Mouse (Mus musculus) heart, postnatal 0 days (tissue): ENCODE results near the gene Ubr3. TPM values are rescaled to one million over a fixed set of nuclear protein-coding genes. Genes with fewer than 3 reads are reported as not detected.
A peak's percentile ranks its signal among the peaks of the same experiment; 100 is the strongest.

ENCODE experiments used
- ATAC-seq: fragments of 200-750 bp; cut with Nextera tagmentation; 2 replicates; pipeline ENCODE4 v1.8.0; 2017; ENCODE audit warnings: low read depth, moderate number of reproducible peaks, moderate library complexity; ENCODE audit not compliant: insufficient read depth
- DNase-seq: peaks from one replicate; pipeline ENCODE4 v3.0.0-alpha.2; 2016; ENCODE audit warnings: low spot score
- H3K27ac ChIP-seq: fragments of 300-500 bp; sonication (generic); 2 replicates; pipeline ENCODE4 v1.5.1; 2014; ENCODE audit warnings: low read depth, mild to moderate bottlenecking
- H3K27me3 ChIP-seq: fragments of 300-500 bp; sonication (generic); 2 replicates; pipeline ENCODE4 v1.6.1; 2014; ENCODE audit warnings: low read length, mixed read lengths; ENCODE audit not compliant: control insufficient read depth, insufficient read depth
- H3K36me3 ChIP-seq: fragments of 300-500 bp; sonication (generic); replicated peaks from 2 replicates; pipeline ENCODE4 v1.6.1; 2014; ENCODE audit warnings: low read length, mixed read lengths; ENCODE audit not compliant: control insufficient read depth, insufficient read depth
- H3K4me1 ChIP-seq: fragments of 300-500 bp; sonication (generic); 2 replicates; pipeline ENCODE4 v1.6.1; 2014; ENCODE audit warnings: antibody characterized with exemption; ENCODE audit not compliant: control insufficient read depth, insufficient read depth
- H3K4me2 ChIP-seq: fragments of 300-500 bp; sonication (generic); 2 replicates; pipeline ENCODE4 v1.6.1; 2014; ENCODE audit warnings: low read depth, mild to moderate bottlenecking, low read length, moderate library complexity
- H3K4me3 ChIP-seq: fragments of 300-500 bp; sonication (generic); 2 replicates; pipeline ENCODE4 v1.5.1; 2014; ENCODE audit warnings: low read depth, low read length
- H3K9ac ChIP-seq: fragments of 300-500 bp; sonication (generic); replicated peaks from 2 replicates; pipeline ENCODE4 v1.6.1; 2014; ENCODE audit warnings: low read depth, low read length, mixed read lengths
- H3K9me3 ChIP-seq: fragments of 300-500 bp; sonication (generic); replicated peaks from 2 replicates; pipeline ENCODE4 v1.6.1; 2016; ENCODE audit warnings: low read length; ENCODE audit not compliant: control insufficient read depth
- CTCF ChIP-seq: IDR thresholded peaks from 2 replicates; pipeline ENCODE4 v1.5.1; 2016; ENCODE audit warnings: antibody characterized with exemption, control low read depth, low read depth
- EP300 ChIP-seq: IDR thresholded peaks from 2 replicates; pipeline ENCODE4 v1.6.1; 2016; ENCODE audit warnings: antibody characterized with exemption, low read depth
- WGBS: fragments of 180-500 bp; shearing (Covaris S2); extraction: QIAGEN DNeasy Blood & Tissue Kit; methylation state at CpG from one replicate; pipeline ENCODE4 v1.1.7; 2014; 5-methylcytosine and 5-hydroxymethylcytosine counted together
- polyA plus RNA-seq: library from polyadenylated mRNA; unstranded; fragments of >200 nt; fragmentation: Nextera tagmentation; extraction: Ambion mirVana; gene quantifications from 2 replicates; pipeline ENCODE4 v1.2.1, GENCODE M21; 2015
- total RNA-seq: library from RNA; depleted of rRNA; stranded (reverse); fragments of >200 nt; gene quantifications from 2 replicates; pipeline ENCODE4 v1.2.3, GENCODE M21; 2014; ENCODE audit warnings: low replicate concordance

Gene Ubr3
- total and polyA plus RNA-seq, 2 experiments from 2014 or later, result 12.9 to 55.0 TPM

DNA sequence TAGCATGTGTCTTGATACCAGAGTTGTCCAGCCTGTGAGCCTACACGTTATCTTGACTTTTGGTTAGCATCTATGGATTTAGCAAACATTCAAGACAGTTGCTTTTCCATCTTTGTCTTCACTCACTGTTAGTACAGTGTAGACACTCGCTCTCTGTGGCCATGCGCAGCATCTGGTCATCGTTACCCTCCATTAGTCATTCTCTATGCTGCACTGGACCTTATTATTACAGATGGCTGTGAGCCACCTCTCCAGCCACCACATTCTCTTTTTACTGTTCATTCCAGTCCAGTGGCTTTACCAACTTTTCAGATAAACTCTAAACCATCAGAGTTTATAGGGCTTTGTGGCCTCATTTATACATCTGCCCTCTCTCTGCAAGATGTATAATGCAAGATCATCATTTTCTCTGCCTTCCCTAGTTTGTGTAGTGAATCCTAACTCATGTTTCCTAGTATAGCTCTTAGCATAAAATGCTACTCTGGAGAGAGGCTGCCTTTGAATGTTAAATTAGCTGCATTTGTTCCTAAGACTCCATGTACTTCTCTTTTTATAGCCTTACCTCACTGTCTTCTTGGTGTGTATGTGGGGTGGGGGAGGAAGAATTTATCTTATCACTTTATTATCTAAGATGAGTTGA, 44.5 kb downstream of the Ubr3 start:
- no peak overlapping the region for H3K27ac ChIP-seq
- no peaks in the 10 kb centered on the region for H3K4me1 ChIP-seq
- H3K9ac ChIP-seq, result no peak overlapping the region
- no peak overlapping the region for H3K4me3 ChIP-seq
- H3K36me3 ChIP-seq, result peaks cover 33% of the 10 kb centered on the region
- TF ChIP-seq CTCF (no peak), EP300 (no peak)
- no peak for DNase-seq
- H3K9me3 ChIP-seq, result no peaks in the 10 kb centered on the region
- no peaks in the 10 kb centered on the region for H3K27me3 ChIP-seq
- 87% methylated on average over 4 of the region's 4 CpGs for WGBS
- H3K4me2 ChIP-seq, result no peak overlapping the region
- no peak for ATAC-seq

GRCm38 (mm10) chr2:69952849-69953248, 55.8 kb downstream of the Ubr3 start:
- H3K27ac ChIP-seq, result no peak overlapping the region
- ATAC-seq, result no peak
- no peaks in the 10 kb centered on the region for H3K9me3 ChIP-seq
- no peaks in the 10 kb centered on the region for H3K4me1 ChIP-seq
- no peak overlapping the region for H3K9ac ChIP-seq
- DNase-seq, result no peak
- H3K27me3 ChIP-seq, result no peaks in the 10 kb centered on the region
- 74% methylated on average over 8 of the region's 8 CpGs for WGBS
- no peak overlapping the region for H3K4me3 ChIP-seq
- no peak for TF ChIP-seq CTCF
- no peak for TF ChIP-seq EP300
- H3K4me2 ChIP-seq, result no peak overlapping the region
- H3K36me3 ChIP-seq, result peaks cover 45% of the 10 kb centered on the region

GRCm38 (mm10) chr2:69955635-69956034, 58.6 kb downstream of the Ubr3 start:
- Histone ChIP-seq H3K36me3 (peaks cover 43% of the 10 kb centered on the region), H3K4me2 (no peak overlapping the region), H3K4me3 (no peak overlapping the region), H3K4me1 (no peaks in the 10 kb centered on the region), H3K9me3 (no peaks in the 10 kb centered on the region), H3K27ac (no peak overlapping the region), H3K9ac (no peak overlapping the region), H3K27me3 (no peaks in the 10 kb centered on the region)
- TF ChIP-seq CTCF (peak; percentile 60), EP300 (no peak)
- ATAC-seq (no peak), DNase-seq (peak; percentile 61)
- WGBS, result 36% methylated on average over 2 of the region's 2 CpGs

DNA sequence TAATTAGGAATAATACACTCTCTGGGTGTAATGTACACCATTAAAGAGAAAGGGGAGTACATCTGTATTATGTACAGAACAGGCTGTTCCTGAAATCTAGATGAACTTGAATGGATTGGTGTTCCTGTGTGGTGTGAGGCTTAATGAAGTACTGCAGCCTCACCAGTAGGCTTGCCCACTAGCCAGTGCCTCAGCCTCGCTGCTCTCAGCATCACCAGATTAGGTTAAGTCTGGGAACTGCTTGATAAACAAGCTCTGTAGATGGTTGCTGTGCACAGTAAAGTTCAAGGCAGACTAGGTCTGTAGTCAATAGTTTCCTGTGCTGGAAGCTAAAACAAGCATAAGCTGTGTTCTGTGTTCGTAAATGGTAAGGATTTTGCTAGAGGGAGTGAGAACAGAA, 60.6 kb downstream of the Ubr3 start:
- peaks cover 53% of the 10 kb centered on the region for H3K36me3 ChIP-seq

GRCm38 (mm10) chr2:69974896-69975295, 77.8 kb downstream of the Ubr3 start:
- no peaks in the 10 kb centered on the region for H3K27me3 ChIP-seq
- no peak overlapping the region for H3K4me2 ChIP-seq
- WGBS, result 92% methylated on average over 2 of the region's 2 CpGs
- H3K4me1 ChIP-seq, result no peaks in the 10 kb centered on the region
- no peak for DNase-seq
- no peak overlapping the region for H3K27ac ChIP-seq
- H3K9me3 ChIP-seq, result no peaks in the 10 kb centered on the region
- peaks cover 58% of the 10 kb centered on the region for H3K36me3 ChIP-seq
- H3K4me3 ChIP-seq, result no peak overlapping the region
- no peak for ATAC-seq
- H3K9ac ChIP-seq, result no peak overlapping the region
- TF ChIP-seq EP300 (no peak), CTCF (no peak)

More for the DNA sequence above, 60.6 kb downstream of the Ubr3 start:
- 87% methylated on average over 2 of the region's 2 CpGs for WGBS
- H3K4me1 ChIP-seq, result no peaks in the 10 kb centered on the region
- H3K9ac ChIP-seq, result no peak overlapping the region
- TF ChIP-seq EP300, result no peak
- no peak for TF ChIP-seq CTCF
- DNase-seq (no peak), ATAC-seq (no peak)
- H3K4me3 ChIP-seq, result no peak overlapping the region
- no peaks in the 10 kb centered on the region for H3K9me3 ChIP-seq
- no peaks in the 10 kb centered on the region for H3K27me3 ChIP-seq
- H3K4me2 ChIP-seq, result no peak overlapping the region
- no peak overlapping the region for H3K27ac ChIP-seq

- TF ChIP-seq EP300, result no peak
- Histone ChIP-seq H3K4me1 (no peaks in the 10 kb centered on the region), H3K9ac (no peak overlapping the region), H3K9me3 (no peaks in the 10 kb centered on the region), H3K36me3 (peaks cover 51% of the 10 kb centered on the region), H3K4me3 (no peak overlapping the region), H3K27me3 (no peaks in the 10 kb centered on the region), H3K27ac (no peak overlapping the region), H3K4me2 (no peak overlapping the region)
- DNase-seq, result no peak
- WGBS, result 85% methylated on average over 6 of the region's 6 CpGs
- ATAC-seq, result no peak
Measured at GRCm38 (mm10) chr2:69989224-69989623, 92.2 kb downstream of the Ubr3 start.
